Mouse (Mus musculus) C2C12 (cell line): ENCODE results near the gene Hist1h4h.

Experiments
- CEBPB ChIP-seq: IDR thresholded peaks from one replicate; pipeline ENCODE4 v1.6.1; 2011; ENCODE audit warnings: low read depth, mild to moderate bottlenecking, control low read depth, moderate library complexity
- CTCF ChIP-seq: IDR thresholded peaks from one replicate; pipeline ENCODE4 v1.5.1; 2011; ENCODE audit not compliant: control insufficient read depth, insufficient read depth, insufficient read length
- FOSL1 ChIP-seq: IDR thresholded peaks from one replicate; pipeline ENCODE4 v1.8.0; 2011; ENCODE audit warnings: mild to moderate bottlenecking, low read length; ENCODE audit not compliant: poor library complexity, insufficient read depth, severe bottlenecking
- MYOD1 ChIP-seq: IDR thresholded peaks from one replicate; pipeline ENCODE4 v1.6.1; 2011; ENCODE audit warnings: low read depth; ENCODE audit not compliant: control insufficient read depth, insufficient read length
- USF1 ChIP-seq: IDR thresholded peaks from one replicate; pipeline ENCODE4 v1.6.1; 2011; ENCODE audit warnings: low read depth, mild to moderate bottlenecking, control low read depth, moderate library complexity

DNA sequence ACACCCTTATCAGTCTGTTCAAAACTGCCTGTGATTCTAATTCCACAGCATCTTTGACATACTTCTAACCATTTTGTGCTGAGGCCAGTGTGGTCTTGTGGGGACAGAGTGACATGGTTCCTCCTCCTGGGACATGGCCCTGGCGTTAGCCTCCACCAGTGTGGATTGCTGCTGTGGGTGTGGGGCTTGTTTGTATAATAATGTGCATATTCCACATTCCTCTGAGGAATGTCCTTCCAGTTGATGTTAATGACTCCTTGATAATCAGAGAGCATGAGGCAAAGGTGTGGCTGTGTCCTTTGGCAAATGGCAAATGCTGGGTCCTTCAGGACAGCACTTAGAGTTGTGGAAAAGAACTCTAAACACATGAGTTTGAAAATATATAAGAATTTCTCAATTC, 17.3 kb upstream of the Hist1h4h start:
- TF ChIP-seq CTCF (no peak), MYOD1 (no peak), USF1 (no peak), FOSL1 (no peak), CEBPB (no peak)
